Mouse (Mus musculus) 3134 (cell line): ENCODE results near the gene Ceacam2.
"Not testable (repeated sequence)": the region's sequence is repeated elsewhere in the genome, so short reads cannot be mapped to it uniquely, and the experiment has no call there.

Experiments
- DNase-seq: peaks from one replicate; pipeline ENCODE4 v3.0.0-alpha.2; 2011; ENCODE audit warnings: low spot score; ENCODE audit not compliant: insufficient read length; ENCODE audit errors: extremely low read depth

Ceacam2 gene

GRCm38 (mm10) chr7:25539376-25539907 is at the start of gene Ceacam2:
Ceacam2 (minus strand) TSS chr7:25539857.
- DNase-seq, result not testable (repeated sequence)

- DNase-seq, result no peak
These were observed 45.9 kb upstream of the Ceacam2 start for GRCm38 (mm10) chr7:25585351-25586204.

- DNase-seq, result no peak
These were observed 45.0 kb upstream of the Ceacam2 start for GRCm38 (mm10) chr7:25584651-25585050.

- DNase-seq, result no peak
These were observed 42.7 kb upstream of the Ceacam2 start for GRCm38 (mm10) chr7:25582301-25582810.

- no peak for DNase-seq
These were observed 39.8 kb upstream of the Ceacam2 start for GRCm38 (mm10) chr7:25579441-25579840.

- DNase-seq, result not testable (repeated sequence)
These were observed 37.3 kb upstream of the Ceacam2 start for GRCm38 (mm10) chr7:25576793-25577437.

GRCm38 (mm10) chr7:25576308-25576707 is 36.7 kb upstream of the Ceacam2 start:
- DNase-seq, result not testable (repeated sequence)

- DNase-seq, result no peak
These were observed 36.2 kb upstream of the Ceacam2 start for GRCm38 (mm10) chr7:25575870-25576269.

- DNase-seq, result no peak
These were observed 35.4 kb upstream of the Ceacam2 start for GRCm38 (mm10) chr7:25575105-25575504.

- DNase-seq, result not testable (repeated sequence)
These were observed 34.1 kb upstream of the Ceacam2 start for GRCm38 (mm10) chr7:25573806-25574205.

- DNase-seq, result no peak
These were observed 29.1 kb upstream of the Ceacam2 start for GRCm38 (mm10) chr7:25568721-25569120.

GRCm38 (mm10) chr7:25541464-25541863 is 1.8 kb upstream of the Ceacam2 start:
- DNase-seq, result peak; percentile 11

GRCm38 (mm10) chr7:25539954-25540353 is 297 bp upstream of the Ceacam2 start:
- not testable (repeated sequence) for DNase-seq

- no peak for DNase-seq
These were observed 8.8 kb downstream of the Ceacam2 start for GRCm38 (mm10) chr7:25530837-25531236.

- DNase-seq, result not testable (repeated sequence)
These were observed 23.4 kb downstream of the Ceacam2 start for GRCm38 (mm10) chr7:25516070-25516777.

- not testable (repeated sequence) for DNase-seq
These were observed 24.0 kb downstream of the Ceacam2 start for GRCm38 (mm10) chr7:25515667-25516066.

GRCm38 (mm10) chr7:25509925-25510324 is 29.7 kb downstream of the Ceacam2 start:
- no peak for DNase-seq

GRCm38 (mm10) chr7:25494649-25495048 is 45.0 kb downstream of the Ceacam2 start:
- DNase-seq, result no peak

- not testable (repeated sequence) for DNase-seq
These were observed 49.0 kb downstream of the Ceacam2 start for GRCm38 (mm10) chr7:25490698-25491097.

- not testable (repeated sequence) for DNase-seq
These were observed 50.3 kb downstream of the Ceacam2 start for GRCm38 (mm10) chr7:25489382-25489781.

GRCm38 (mm10) chr7:25486186-25486585 is 53.5 kb downstream of the Ceacam2 start:
- no peak for DNase-seq
